In genomic region chr2:148902286-148902685, GRCm38 (mm10) we compare ENCODE assay signal across 8 mouse cellular contexts. TPM values are rescaled to one million over a fixed set of nuclear protein-coding genes. Genes with fewer than 3 reads are reported as not detected.
A peak's percentile ranks its signal among the peaks of the same experiment; 100 is the strongest.
DNase-seq lines count a peak whose midpoint lies in the region; ATAC-seq and TF ChIP-seq lines count a peak whose summit lies in the region.

No protein-coding gene starts in this region.

- TF ChIP-seq CTCF in gastrocnemius, adult 2 months (IDR thresholded peaks at IDR 0.05) = peak; percentile 83

- H3K27ac ChIP-seq in gastrocnemius, adult 2 months = peak overlapping the region; percentile 85
- H3K27ac ChIP-seq in hindbrain, embryonic 16.5 days (ENCODE audit: low read depth, low read length) = no peak overlapping the region

- no peaks in the 10 kb centered on the region for H3K36me3 ChIP-seq in hindbrain, embryonic 16.5 days (ENCODE audit: control insufficient read depth, insufficient read depth, low read length)

- no peaks in the 10 kb centered on the region for H3K9me3 ChIP-seq in hindbrain, embryonic 16.5 days (ENCODE audit: control insufficient read depth, low read length)

- peak overlapping the region; percentile 67 for H3K4me3 ChIP-seq in gastrocnemius, adult 2 months
- H3K4me3 ChIP-seq in hindbrain, embryonic 16.5 days (ENCODE audit: low read length) = no peak overlapping the region

- DNase-seq in T-cell, adult 2 months (ENCODE audit: low spot score) = peak; percentile 12
- DNase-seq in cerebellum, postnatal 14 days = peak; percentile 68 to 70
- DNase-seq in gastrocnemius, adult 2 months = peak; percentile 70
- DNase-seq in layer of hippocampus, postnatal 36 days = peak; percentile 63 to 70
- DNase-seq in lung, postnatal 4 days = peak; percentile 47 to 74
- peak; percentile 68 for DNase-seq in retina, postnatal 1 day
- DNase-seq in urinary bladder, adult 2 months (ENCODE audit: low spot score) = peak; percentile 54

- H3K4me2 ChIP-seq in hindbrain, embryonic 16.5 days (ENCODE audit: low read length) = no peak overlapping the region

- intact Hi-C loops in gastrocnemius, adult 2 months (cut with DNase I) = loop anchor here (1.0 to 5.0 kb wide), 3 partner anchors 51 to 150 kb away; partner anchors contain the start of gene Cstl1

- no peaks in the 10 kb centered on the region for H3K27me3 ChIP-seq in hindbrain, embryonic 16.5 days (replicated peaks; ENCODE audit: control insufficient read depth, insufficient read depth, low read length)

- ATAC-seq in hindbrain, embryonic 16.5 days = peak; percentile 86

- no peak overlapping the region for H3K9ac ChIP-seq in hindbrain, embryonic 16.5 days (ENCODE audit: low read depth, low read length)

- 13% methylated on average over 5 of the region's 5 CpGs for WGBS in hindbrain, embryonic 16.5 days

- no peaks in the 10 kb centered on the region for H3K4me1 ChIP-seq in hindbrain, embryonic 16.5 days (ENCODE audit: control insufficient read depth, insufficient read depth, low read depth, low read length)

RNA-seq across cellular contexts. Expression of gene Cst3, which starts 26.8 kb away (rescaled TPM):
- total RNA-seq in gastrocnemius, adult 2 months (2021) = 100 to 1,000 TPM; 519 to 664 TPM
- polyA plus RNA-seq in hindbrain, embryonic 16.5 days (2015; fragmentation: Nextera tagmentation; extraction: Ambion mirVana) = 757 and 946 TPM in 2 replicates
- total RNA-seq in layer of hippocampus, postnatal 36 days (2021) = 1,000 to 10,000 TPM; 2,172 to 2,182 TPM
- polyA plus RNA-seq in urinary bladder, adult 2 months (2012; rRNA removed) = 1,153 and 1,196 TPM in 2 replicates

RNA-seq across cellular contexts. Expression of gene 9230104L09Rik, which starts 37.4 kb away (rescaled TPM):
- 1 to 10 TPM in 1 of 2 experiments, not detected in 1; 1.3 TPM for total RNA-seq in gastrocnemius, adult 2 months (2021)
- not detected in 2 replicates for polyA plus RNA-seq in hindbrain, embryonic 16.5 days (2015; fragmentation: Nextera tagmentation; extraction: Ambion mirVana)
- not detected for total RNA-seq in layer of hippocampus, postnatal 36 days (2021)
- not detected in 2 replicates for polyA plus RNA-seq in urinary bladder, adult 2 months (2012; rRNA removed)

Comparison
In these comparisons a context has a peak if more than half of its experiments do, and no peak if none do; other contexts are left out.
1. DNase-seq: peak in every context shown above with its lines; median percentile 70 in gastrocnemius, adult 2 months; 69 in cerebellum, postnatal 14 days; 68 in retina, postnatal 1 day; 66 in layer of hippocampus, postnatal 36 days; 60 in lung, postnatal 4 days; 54 in urinary bladder, adult 2 months; 12 in T-cell, adult 2 months.